Mouse (Mus musculus): Measurements from ENCODE around the gene Ifih1. TPM values are rescaled to one million over a fixed set of nuclear protein-coding genes. Genes with fewer than 3 reads are reported as not detected.

The Ifih1 gene
- 0.67 and 0.77 TPM in 2 replicates for polyA plus RNA-seq (2012; rRNA removed)

DNA sequence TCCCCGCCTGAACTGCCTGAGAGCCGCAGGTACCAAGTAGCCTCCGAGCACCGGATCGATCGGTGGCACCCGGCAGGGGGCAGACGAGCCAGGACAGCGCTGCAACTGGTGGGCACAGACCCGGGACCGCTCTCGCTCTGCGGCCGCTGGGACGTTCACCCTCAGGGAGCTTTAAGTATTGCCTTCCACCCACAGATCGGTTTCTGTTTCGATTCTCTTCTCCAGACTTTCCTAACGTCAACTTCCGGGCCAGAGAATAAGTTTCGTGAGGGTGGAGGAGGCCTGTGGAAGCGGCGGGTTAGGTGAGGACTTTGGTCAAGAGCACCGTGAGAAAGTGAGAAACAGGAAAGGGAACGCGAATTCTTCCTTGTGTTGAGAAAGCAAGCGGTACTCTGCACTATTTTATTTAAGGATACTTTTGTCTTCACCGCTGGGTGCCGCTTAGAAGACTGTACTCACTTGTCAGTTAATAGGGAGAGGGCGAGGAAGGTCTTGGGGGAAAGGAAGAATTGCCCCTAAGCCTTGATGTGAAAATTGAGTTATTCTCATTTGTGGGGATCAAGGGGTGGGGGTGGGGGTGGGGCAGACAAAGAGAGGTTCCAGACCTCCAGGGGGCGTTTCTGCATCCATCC, at the start of gene Ifih1:
Ifih1 (minus strand) TSS at position 242 of the 632 bp plus-strand sequence.

GRCm38 (mm10) chr2:62664135-62664670, 18.1 kb upstream of the Ifih1 start, which contains the start of gene Gca:
Gene Gca (plus strand): TSS chr2:62664285.

GRCm38 (mm10) chr2:62573753-62574159, 72.3 kb downstream of the Ifih1 start, which contains the start of gene Fap:
Gene Fap (minus strand): TSS chr2:62574075.

Other genes starting within 250 kb of the Ifih1 start
- gene Dpp4, start 234.0 kb downstream of the Ifih1 start, polyA plus RNA-seq (2012; rRNA removed) = 1.1 and 1.2 TPM in 2 replicates
- gene Gcg, start 162.6 kb downstream of the Ifih1 start, polyA plus RNA-seq (2012; rRNA removed) = 1.6 and 3.4 TPM in 2 replicates
- gene Fap, start 72.2 kb downstream of the Ifih1 start, polyA plus RNA-seq (2012; rRNA removed) = 2.2 and 10.0 TPM in 2 replicates
- gene Gca, start 18.0 kb upstream of the Ifih1 start, polyA plus RNA-seq (2012; rRNA removed) = 3.1 and 3.9 TPM in 2 replicates